Mouse (Mus musculus) lung, adult 2 months (tissue): ENCODE measurements at regions not wholly inside any gene's neighbourhood (a gene's known extent, or its start where the extent isn't known, plus 50 kb on each side); places are given as distances from the start of the nearest gene placed in this dataset.

ENCODE experiments used
- CTCF ChIP-seq: fragments of 200-500 bp; IDR thresholded peaks from 2 replicates; pipeline ENCODE4 v1.5.1; 2011; ENCODE audit warnings: mild to moderate bottlenecking, low read length, control low read depth; ENCODE audit not compliant: insufficient read depth
- POLR2A ChIP-seq: fragments of 200-500 bp; IDR thresholded peaks from 2 replicates; pipeline ENCODE4 v1.6.1; 2011; ENCODE audit warnings: low read depth, mild to moderate bottlenecking, control low read depth, low read length, borderline replicate concordance; ENCODE audit errors: extremely low read depth

GRCm38 (mm10) chr5:133347516-133347915, 752.0 kb upstream of the Castor2 start:
- TF ChIP-seq POLR2A (no peak), CTCF (no peak)
